Mouse (Mus musculus) CH12.LX (cell line): ENCODE data around the gene Helz.

Source experiments
- CTCF ChIP-seq, 2 experiments: IDR thresholded peaks in 1 of 2; conservative IDR thresholded peaks in 1 of 2; 2 replicates each; pipeline ENCODE4 v1.5.1; 2011 to 2012; ENCODE audit warnings: low read depth in 2 of 2, low read length in 2 of 2, improper control_type of control experiment in 1 of 2, inconsistent platforms in 1 of 2, mild to moderate bottlenecking in 1 of 2, moderate library complexity in 1 of 2
- GABPA ChIP-seq: IDR thresholded peaks from 2 replicates; pipeline ENCODE4 v1.6.1; 2012; ENCODE audit warnings: low read depth, low read length, improper control_type of control experiment, inconsistent platforms; ENCODE audit not compliant: insufficient replicate concordance
- USF2 ChIP-seq: conservative IDR thresholded peaks from 2 replicates; pipeline ENCODE4 v1.6.1; 2011; ENCODE audit warnings: low read depth, low read length, improper control_type of control experiment

GRCm38 (mm10) chr11:107737886-107738285 lies 190.2 kb downstream of the Helz start:
- TF ChIP-seq USF2 = no peak
- TF ChIP-seq CTCF (conservative IDR thresholded peaks at IDR 0.05 in 1 of 2, IDR thresholded peaks at IDR 0.05 in 1 of 2; ENCODE audit: low read depth in 2 of 2, low read length in 2 of 2) = no peak
- TF ChIP-seq GABPA = no peak
